In the genomic region with DNA sequence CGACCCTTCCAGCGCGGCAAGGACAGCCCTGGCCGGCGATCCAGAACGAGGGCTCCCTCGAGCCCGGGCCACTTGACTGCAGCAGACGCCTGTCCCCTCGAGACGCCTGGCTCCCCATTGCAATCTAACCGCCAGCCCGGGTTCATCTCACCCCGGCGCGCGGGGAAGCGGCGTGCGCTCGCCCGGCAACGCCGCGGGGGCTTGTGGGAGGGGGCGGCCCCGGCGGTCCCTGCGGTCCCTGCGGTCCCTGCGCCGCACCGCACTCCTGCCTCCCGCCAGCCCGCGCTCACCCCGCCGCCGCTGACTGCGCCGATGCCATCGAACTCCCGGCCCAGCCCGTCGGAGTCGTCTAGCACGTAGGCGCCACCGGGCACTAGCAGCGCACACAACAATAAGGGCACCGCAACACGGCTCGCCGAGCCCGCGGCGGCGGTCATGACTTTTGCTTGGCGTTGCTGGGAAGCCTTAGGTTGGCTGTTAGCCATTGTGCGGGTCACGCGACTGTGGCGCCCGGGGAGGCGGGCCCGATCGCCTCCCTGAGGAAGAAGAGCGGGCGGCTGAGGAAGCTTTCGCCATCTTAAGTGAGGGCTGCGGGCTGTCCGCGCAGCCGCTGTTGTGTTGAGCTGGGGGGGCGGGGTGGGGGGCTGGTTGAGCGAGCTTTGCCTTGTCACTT, we compare ENCODE assay signal across 8 mouse cellular contexts. TPM values are rescaled to one million over a fixed set of nuclear protein-coding genes. Genes with fewer than 3 reads are reported as not detected.
DNase-seq lines count a peak whose midpoint lies in the region; ATAC-seq lines count a peak whose summit lies in the region.

Gene Galc (minus strand): TSS at position 615 of the 673 bp plus-strand sequence.

- intact Hi-C loops in left cerebral cortex, postnatal 25 days (cut with DNase I): no loop called here

- H3K36me3 ChIP-seq in embryonic facial prominence, embryonic 10.5 days (replicated peaks): peaks cover 5% of the 10 kb centered on the region; the same call in 1 of the 2 replicates
- H3K36me3 ChIP-seq in intestine, embryonic 16.5 days (ENCODE audit: control insufficient read depth, insufficient read depth, low read length): no peaks in the 10 kb centered on the region

- H3K27me3 ChIP-seq in embryonic facial prominence, embryonic 10.5 days (replicated peaks; ENCODE audit: low read depth, poor library complexity, severe bottlenecking): no peaks in the 10 kb centered on the region
- H3K27me3 ChIP-seq in intestine, embryonic 16.5 days (replicated peaks; ENCODE audit: control insufficient read depth, insufficient read depth, low read length): no peaks in the 10 kb centered on the region

- peak; percentile 97 for ATAC-seq in intestine, embryonic 16.5 days

- peak within 1 kb of the TSS; percentile 99 for H3K27ac ChIP-seq in embryonic facial prominence, embryonic 10.5 days (replicated peaks)
- H3K27ac ChIP-seq in intestine, embryonic 16.5 days (ENCODE audit: low read length): peak within 1 kb of the TSS; percentile 94

- H3K9ac ChIP-seq in intestine, embryonic 16.5 days (ENCODE audit: low read depth, low read length): peak within 1 kb of the TSS; percentile 97

- peak within 1 kb of the TSS; percentile 68 for H3K4me2 ChIP-seq in intestine, embryonic 16.5 days (ENCODE audit: low read depth, low read length)

- peaks cover 16% of the 10 kb centered on the region for H3K4me1 ChIP-seq in embryonic facial prominence, embryonic 10.5 days
- no peaks in the 10 kb centered on the region for H3K4me1 ChIP-seq in intestine, embryonic 16.5 days (ENCODE audit: control insufficient read depth, insufficient read depth, low read length)

- peak within 1 kb of the TSS; percentile 85 for H3K4me3 ChIP-seq in embryonic facial prominence, embryonic 10.5 days
- H3K4me3 ChIP-seq in intestine, embryonic 16.5 days (ENCODE audit: low read length): peak within 1 kb of the TSS; percentile 88

- no peaks in the 10 kb centered on the region for H3K9me3 ChIP-seq in embryonic facial prominence, embryonic 10.5 days
- no peaks in the 10 kb centered on the region for H3K9me3 ChIP-seq in intestine, embryonic 16.5 days (ENCODE audit: control insufficient read depth, low read length)

- DNase-seq in adrenal gland, postnatal 14 days: peak; percentile 93
- peak; percentile 89 for DNase-seq in embryonic facial prominence, embryonic 10.5 days (ENCODE audit: low spot score)
- DNase-seq in gonadal fat pad, adult 2 months (ENCODE audit: low read depth): no peak
- peak; percentile 89 for DNase-seq in left cerebral cortex, postnatal 25 days (ENCODE audit: low spot score in 2 of 2)
- peak; percentile 91 for DNase-seq in mesoderm, embryonic 11.5 days (ENCODE audit: low read depth, low spot score)
- DNase-seq in right cerebral cortex, postnatal 25 days: peak; percentile 88
- peak; percentile 84 to 87 for DNase-seq in urinary bladder, postnatal 36 days (ENCODE audit: low spot score in 2 of 2)

- WGBS in embryonic facial prominence, embryonic 10.5 days: under 1% methylated on average over 76 of the region's 76 CpGs
- WGBS in intestine, embryonic 16.5 days: under 1% methylated on average over 76 of the region's 76 CpGs

RNA-seq across cellular contexts. Expression of gene Galc, which starts in this region (rescaled TPM):
- 15.8 and 20.8 TPM in 2 replicates for total RNA-seq in adrenal gland, postnatal 14 days (2021)
- polyA plus RNA-seq in embryonic facial prominence, embryonic 10.5 days (2016; fragmentation: Nextera tagmentation; extraction: Ambion mirVana): 12.4 and 12.9 TPM in 2 replicates
- polyA plus RNA-seq in gonadal fat pad, adult 2 months (2012; rRNA removed): 15.7 and 16.8 TPM in 2 replicates
- polyA plus RNA-seq in intestine, embryonic 16.5 days (2015; fragmentation: Nextera tagmentation; extraction: Ambion mirVana): 9.2 and 10.8 TPM in 2 replicates
- 10 to 100 TPM; 19.8 to 24.2 TPM for total RNA-seq in left cerebral cortex, postnatal 25 days (2021)
